Mouse (Mus musculus) E14TG2a.4 (cell line): Measurements from ENCODE around the gene Lypd3.

ENCODE experiments used
- CTCF ChIP-seq: conservative IDR thresholded peaks from 2 replicates; pipeline ENCODE4 v1.5.1; 2014; ENCODE audit warnings: low read length
- NANOG ChIP-seq: IDR thresholded peaks from 2 replicates; pipeline ENCODE4 v1.6.1; 2014; ENCODE audit warnings: borderline replicate concordance, low read length, mixed read lengths
- POU5F1 ChIP-seq: IDR thresholded peaks from 2 replicates; pipeline ENCODE4 v1.6.1; 2014; ENCODE audit warnings: low read length, borderline replicate concordance

DNA sequence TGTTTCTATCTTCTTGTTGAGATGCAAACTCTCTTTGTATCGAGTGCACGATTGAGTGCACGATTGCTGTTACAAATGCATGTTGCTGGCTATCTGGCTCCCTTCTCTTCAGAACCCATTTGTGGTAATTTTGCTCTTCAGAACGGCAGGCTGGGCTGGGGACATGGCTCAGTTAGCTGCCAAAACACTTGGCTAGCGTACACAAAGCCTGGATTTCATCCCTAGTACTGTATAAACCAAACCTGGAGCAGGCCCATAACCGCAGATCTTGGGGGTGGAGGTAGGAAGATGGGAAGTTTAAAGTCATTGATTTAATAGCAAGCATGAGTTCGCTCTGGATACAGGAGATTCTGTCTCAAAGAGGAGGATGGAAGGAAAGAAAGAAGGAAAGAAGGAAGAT is 30.8 kb upstream of the Lypd3 start:
- TF ChIP-seq CTCF (no peak), POU5F1 (no peak), NANOG (no peak)
